Mouse (Mus musculus): ENCODE data around the gene Cdh20.

Gene Cdh20

DNA sequence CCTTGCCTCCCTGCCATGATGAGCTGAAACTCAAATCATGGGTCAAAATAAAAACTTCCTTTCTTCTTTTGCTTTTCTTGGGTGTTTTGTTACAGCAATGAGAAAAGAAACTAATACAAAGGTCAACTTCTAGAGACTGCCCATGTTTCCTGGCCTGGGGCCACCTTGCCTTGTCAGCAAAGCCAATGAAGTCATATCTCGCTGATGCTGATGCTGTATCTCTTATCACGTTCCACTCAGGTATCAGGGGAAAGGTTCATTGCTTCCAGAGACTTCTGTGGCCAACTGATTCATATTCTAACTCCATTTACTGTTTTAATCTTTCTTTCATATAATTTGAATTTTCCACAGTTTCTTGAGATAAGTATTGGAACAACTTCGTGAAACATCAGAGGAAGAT, 273.3 kb downstream of the Cdh20 start:
- no peak for DNase-seq (ENCODE audit: low read depth)
